Mouse (Mus musculus): Measurements from ENCODE around the gene Stpg2. TPM values are rescaled to one million over a fixed set of nuclear protein-coding genes. Genes with fewer than 3 reads are reported as not detected.

Stpg2 gene
- polyA plus RNA-seq (2017; shearing (Covaris generic)) = 0.08 TPM

DNA sequence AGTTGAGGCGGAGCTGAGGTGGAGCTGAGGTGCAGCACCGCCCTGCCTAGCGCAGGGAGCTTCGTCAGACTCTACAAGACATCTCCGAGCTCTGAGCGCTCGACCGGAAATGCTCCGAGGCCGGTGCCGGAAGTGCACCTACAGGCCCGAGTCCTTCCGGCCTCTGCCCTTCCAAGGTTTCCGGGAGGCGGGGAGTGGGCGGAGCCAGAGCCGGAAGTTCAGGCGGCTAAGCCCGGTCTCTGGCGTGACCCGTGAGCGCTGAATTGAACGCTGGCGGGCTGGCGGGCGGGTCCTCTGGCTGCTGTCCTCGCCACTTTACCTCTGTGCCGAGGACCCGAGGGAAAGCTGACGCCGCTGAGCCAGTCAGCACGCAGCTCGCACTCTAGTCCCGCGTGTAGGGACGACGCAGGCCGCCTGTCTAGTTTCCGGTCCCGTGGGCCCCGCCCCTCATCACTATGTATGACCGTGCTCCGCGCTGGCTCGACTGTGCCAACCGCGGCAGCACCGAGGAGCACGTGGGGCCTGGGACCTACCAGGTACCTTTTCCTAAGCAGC is at the start of gene Stpg2:
Gene Stpg2 (plus strand): TSS at position 251 of the 555 bp plus-strand sequence.

Other genes starting within 250 kb of the Stpg2 start
- 208 TPM for gene Rap1gds1, start 130.5 kb upstream of the Stpg2 start, polyA plus RNA-seq (2017; shearing (Covaris generic))